Mouse (Mus musculus) lung, adult 18-20 months (tissue): ENCODE results near the gene Cul5.
A peak's percentile ranks its signal among the peaks of the same experiment; 100 is the strongest.

Experiments
- DNase-seq, 2 experiments: peaks; one replicate each; pipeline ENCODE4 v3.0.0; 2022; ENCODE audit warnings: mixed read lengths in 2 of 2

Gene Cul5

GRCm38 (mm10) chr9:53669680-53670219 is at the start of gene Cul5:
Cul5 (minus strand) TSS chr9:53670014.
- DNase-seq = peak; percentile 18 to 42

GRCm38 (mm10) chr9:53705992-53706696 is 36.3 kb upstream of the Cul5 start, which contains the start of gene Rab39:
Rab39 (minus strand) TSS chr9:53706232.
- peak; percentile 54 to 73 for DNase-seq

GRCm38 (mm10) chr9:53705491-53705991 is 35.7 kb upstream of the Cul5 start:
- peak; percentile 5 to 15 for DNase-seq

- DNase-seq = no peak
Measured at GRCm38 (mm10) chr9:53702991-53703390, 33.2 kb upstream of the Cul5 start.

GRCm38 (mm10) chr9:53700496-53700895 is 30.7 kb upstream of the Cul5 start:
- no peak for DNase-seq

GRCm38 (mm10) chr9:53695846-53696245 is 26.0 kb upstream of the Cul5 start:
- DNase-seq = no peak

- DNase-seq = no peak
Measured at GRCm38 (mm10) chr9:53693718-53694117, 23.9 kb upstream of the Cul5 start.

- no peak for DNase-seq
Measured at GRCm38 (mm10) chr9:53691745-53692670, 22.2 kb upstream of the Cul5 start.

GRCm38 (mm10) chr9:53680851-53681250 is 11.0 kb upstream of the Cul5 start:
- DNase-seq = no peak

GRCm38 (mm10) chr9:53676921-53677320 is 7.1 kb upstream of the Cul5 start:
- no peak for DNase-seq

- peak; percentile 74 to 80 for DNase-seq
Measured at GRCm38 (mm10) chr9:53673571-53673970, 3.8 kb upstream of the Cul5 start.

GRCm38 (mm10) chr9:53667020-53667669 is 2.7 kb downstream of the Cul5 start:
- DNase-seq = peak; percentile 92 to 93

GRCm38 (mm10) chr9:53666665-53667019 is 3.2 kb downstream of the Cul5 start:
- DNase-seq = no peak

GRCm38 (mm10) chr9:53665428-53665827 is 4.4 kb downstream of the Cul5 start:
- no peak for DNase-seq

GRCm38 (mm10) chr9:53664819-53665218 is 5.0 kb downstream of the Cul5 start:
- no peak for DNase-seq

- DNase-seq = no peak
Measured at GRCm38 (mm10) chr9:53634796-53635195, 35.0 kb downstream of the Cul5 start.

- DNase-seq = no peak
Measured at GRCm38 (mm10) chr9:53615246-53615645, 54.6 kb downstream of the Cul5 start.

GRCm38 (mm10) chr9:53614286-53614685 is 55.5 kb downstream of the Cul5 start:
- no peak for DNase-seq

GRCm38 (mm10) chr9:53609968-53610781 is 59.6 kb downstream of the Cul5 start, which contains the start of gene Acat1:
Acat1 (minus strand) TSS chr9:53610382.
- DNase-seq = peak; percentile 95 to 96

GRCm38 (mm10) chr9:53609306-53609967 is 60.4 kb downstream of the Cul5 start:
- peak in 1 of 2 experiments; percentile 17 for DNase-seq

GRCm38 (mm10) chr9:53607816-53608215 is 62.0 kb downstream of the Cul5 start:
- no peak for DNase-seq
